Mouse (Mus musculus) R1 (cell line): ENCODE data around the gene Krt15.

Source experiments
- DNase-seq: peaks from one replicate; pipeline ENCODE4 v3.0.0-alpha.2; 2018; ENCODE audit warnings: low read depth, low spot score

Gene Krt15

DNA sequence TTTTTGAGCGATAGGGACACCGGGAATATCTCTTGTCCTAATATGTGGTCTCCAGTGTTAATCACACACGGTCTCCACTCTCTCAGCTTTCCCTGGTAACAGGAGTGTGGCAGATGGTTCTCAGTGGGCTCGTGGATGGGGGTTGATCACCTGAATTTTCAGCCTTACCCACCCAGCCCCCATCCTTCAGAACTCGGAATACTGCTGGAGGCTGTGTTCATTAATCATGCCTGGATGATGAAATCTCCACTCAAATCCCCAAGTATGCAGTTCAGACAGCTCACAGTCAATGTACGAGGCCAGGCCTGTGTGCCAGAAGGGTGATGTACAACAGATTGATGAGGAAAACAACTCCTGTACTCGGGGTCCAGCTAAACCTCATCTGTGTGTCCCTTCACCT lies 10.8 kb downstream of the Krt15 start:
- DNase-seq = no peak

DNA sequence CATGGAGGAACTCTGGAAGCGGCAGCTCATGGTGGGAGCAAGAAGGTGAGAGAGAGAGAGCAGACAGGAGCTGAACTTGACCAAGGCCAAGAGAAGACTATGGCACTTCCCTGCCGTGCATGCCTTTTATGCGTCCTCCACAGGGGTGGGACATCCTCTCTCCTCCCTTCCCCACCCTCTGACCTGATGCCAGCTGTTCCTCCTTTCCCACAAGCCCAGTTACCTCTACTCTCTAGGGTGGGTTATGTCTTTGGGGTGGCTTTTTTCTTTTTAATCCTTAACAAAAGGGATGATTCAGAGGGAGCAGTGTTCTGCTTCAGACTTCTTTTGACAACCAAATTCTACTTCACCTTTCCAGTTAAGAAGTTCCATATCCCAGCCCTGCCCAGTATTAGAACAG lies 14.3 kb downstream of the Krt15 start, which contains the start of gene Krt13:
Krt13 (minus strand) TSS at position 101 of the 400 bp plus-strand sequence.
- DNase-seq = no peak

DNA sequence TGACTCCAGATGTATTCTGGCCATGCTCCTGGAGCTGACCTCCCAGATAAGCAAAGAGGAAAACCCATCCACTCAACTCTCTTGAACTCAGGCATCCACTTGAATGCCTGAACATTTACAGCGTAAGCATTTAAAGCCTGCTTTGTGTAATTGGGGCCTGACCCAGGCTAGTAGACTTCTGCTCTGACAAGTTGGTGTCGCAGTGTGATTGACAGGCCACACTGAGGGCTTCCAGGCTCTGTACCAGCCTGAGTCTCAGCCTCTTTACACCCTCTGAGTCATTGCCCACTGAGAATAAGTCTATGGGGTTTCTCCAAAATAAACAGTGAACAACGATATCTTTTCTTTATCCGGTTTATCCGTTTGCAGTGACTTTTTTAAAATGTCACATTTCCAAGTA lies 15.4 kb downstream of the Krt15 start:
- no peak for DNase-seq

DNA sequence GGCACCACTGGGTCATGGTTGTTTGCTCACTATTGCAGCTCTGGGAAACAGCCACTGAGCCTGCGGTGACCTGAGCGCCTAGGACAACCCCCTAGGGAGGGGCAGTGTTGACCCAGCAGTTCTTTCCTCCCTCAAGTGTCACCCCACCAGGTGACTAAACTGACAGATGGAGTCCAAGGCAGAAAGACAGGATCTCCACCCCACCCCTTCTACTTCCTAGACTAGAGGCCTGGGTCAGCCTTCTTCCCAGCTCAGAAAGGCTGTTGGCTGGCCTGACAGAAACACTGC lies 22.0 kb downstream of the Krt15 start:
- no peak for DNase-seq

DNA sequence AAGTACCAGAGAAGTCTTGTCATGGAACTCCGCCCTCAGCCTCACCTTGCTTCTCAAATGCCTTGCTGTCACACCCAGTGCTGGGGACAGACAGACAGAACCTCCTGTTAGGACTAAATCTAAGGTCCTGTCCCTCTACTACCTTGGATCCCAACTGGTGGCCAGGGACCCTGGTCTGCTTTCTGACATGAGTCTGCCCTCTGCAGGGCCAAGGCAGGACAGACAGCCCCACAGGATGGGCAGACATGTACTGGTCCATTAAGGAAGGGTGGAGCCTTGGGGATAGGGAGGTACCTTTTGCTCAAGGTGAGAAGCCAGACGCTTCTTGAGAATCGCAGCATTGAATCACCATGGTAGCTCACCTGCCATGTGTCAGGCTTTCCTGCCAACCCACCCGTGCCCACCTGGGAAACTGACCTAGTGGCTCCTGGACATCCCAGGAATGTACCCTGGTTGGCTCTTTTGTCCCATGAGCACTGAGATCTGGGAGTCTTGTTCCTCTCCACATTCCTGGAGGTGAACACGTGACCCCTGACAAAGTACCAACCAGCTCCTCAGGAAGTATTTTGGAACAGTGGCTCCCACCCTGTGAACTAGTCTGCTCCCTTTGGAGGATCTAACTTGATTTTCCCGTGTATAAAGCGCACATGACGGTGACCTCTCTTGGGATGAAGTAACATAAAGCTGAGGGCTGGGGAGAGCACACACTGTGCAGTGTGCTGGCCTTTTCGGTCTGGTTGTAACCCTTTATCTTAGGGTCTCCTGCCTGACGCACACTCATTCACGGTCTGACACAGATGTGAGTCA lies 22.6 kb downstream of the Krt15 start:
- no peak for DNase-seq

DNA sequence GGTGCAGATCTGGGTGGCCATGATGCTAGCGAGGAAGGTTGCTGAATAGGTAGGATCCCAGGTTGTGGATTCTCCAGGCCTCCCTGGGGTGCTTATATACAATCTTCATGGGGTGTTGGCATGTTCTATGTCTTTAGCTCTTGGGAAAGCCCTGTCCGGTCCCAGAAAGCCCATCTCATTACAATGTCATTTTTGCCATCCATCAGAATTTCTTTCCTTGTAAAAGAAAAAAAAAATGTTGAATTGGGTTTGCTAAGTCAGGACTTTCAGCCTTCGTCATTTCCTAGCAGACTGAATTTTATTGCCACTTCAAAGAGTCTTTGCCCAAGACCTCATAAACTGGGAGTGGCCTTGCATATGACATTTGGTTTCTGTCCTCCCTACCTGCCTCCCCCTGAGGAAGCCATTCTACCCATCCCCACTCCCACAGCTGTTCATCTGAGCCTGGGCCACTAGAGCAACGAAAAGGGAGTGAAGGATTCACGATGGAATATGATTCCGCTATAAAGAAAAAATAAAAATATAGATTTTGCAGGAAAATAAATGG lies 30.1 kb downstream of the Krt15 start, which contains the start of gene Krt36:
Krt36 (minus strand) TSS at position 51 of the 547 bp plus-strand sequence.
- no peak for DNase-seq

DNA sequence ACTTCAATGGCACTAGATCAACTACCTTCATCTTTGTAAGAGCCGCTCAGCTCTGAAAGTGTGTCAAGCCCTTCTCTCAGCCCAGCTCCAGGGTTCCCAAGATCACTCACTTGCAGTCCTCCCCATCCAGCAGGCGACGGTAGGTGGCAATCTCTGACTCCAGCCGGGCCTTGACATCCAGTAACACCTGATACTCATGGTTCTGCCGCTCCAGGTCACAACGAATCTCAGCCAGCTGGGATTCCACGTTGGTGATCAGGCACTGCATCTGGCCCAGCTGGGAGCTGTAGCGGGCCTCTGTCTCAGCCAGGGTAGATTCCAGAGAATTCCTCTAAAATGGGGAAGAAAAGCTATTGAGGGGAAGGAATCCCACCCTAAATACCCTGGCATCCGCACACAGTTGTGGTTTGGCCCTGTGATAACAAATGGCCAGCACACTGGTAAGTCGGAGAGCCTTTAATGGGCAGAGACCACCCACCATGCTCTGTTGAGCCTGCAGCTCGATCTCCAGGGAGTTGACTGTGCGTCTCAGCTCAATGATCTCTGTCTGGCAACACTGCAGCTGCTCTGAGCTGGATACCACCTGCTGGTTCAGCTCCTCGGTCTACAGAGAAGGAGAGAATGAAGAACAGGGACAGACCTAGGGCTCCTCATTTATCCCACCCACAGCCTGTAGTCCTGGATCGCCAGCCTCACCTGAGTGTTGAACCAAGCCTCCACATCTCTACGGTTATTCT lies 32.9 kb downstream of the Krt15 start:
- DNase-seq = no peak

DNA sequence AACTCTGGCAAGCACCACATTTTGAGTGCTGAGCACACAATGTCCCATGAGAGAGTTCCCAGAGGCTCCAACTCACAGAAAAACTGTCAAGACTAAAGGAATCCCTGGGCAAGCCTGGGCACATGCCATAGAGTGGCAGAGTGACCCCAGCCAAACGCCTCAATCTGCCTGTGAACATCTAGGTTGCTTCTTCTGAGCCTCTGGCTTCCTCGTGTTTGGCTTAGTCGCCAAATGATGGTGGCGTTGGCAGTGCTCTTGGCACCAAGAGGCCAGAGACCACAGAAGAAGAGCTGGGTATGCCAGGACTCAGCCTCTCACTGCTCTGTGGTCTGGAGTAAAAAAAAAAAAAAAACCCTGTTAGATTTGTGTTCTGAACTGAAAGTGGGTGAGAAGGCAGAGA lies 35.3 kb downstream of the Krt15 start:
- no peak for DNase-seq

DNA sequence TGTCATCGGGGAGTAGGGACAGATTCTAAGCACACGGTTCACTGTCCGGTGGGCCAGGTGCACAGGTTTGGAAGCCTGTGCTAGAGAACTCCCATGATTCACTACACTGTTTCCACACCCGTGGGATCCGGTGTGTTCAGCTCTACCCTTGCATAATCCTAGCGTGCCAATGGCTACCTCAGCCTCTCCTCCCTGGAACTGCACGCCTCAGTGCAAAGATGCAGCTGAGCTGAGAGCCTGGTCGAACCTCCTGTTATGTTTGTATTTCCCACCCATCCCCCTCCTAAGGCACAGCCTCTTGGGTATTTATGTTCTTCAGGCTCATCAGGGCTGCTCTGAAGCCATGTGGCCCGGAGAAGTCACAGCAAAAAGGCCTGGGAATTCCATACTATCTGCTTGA lies 37.9 kb downstream of the Krt15 start:
- no peak for DNase-seq

DNA sequence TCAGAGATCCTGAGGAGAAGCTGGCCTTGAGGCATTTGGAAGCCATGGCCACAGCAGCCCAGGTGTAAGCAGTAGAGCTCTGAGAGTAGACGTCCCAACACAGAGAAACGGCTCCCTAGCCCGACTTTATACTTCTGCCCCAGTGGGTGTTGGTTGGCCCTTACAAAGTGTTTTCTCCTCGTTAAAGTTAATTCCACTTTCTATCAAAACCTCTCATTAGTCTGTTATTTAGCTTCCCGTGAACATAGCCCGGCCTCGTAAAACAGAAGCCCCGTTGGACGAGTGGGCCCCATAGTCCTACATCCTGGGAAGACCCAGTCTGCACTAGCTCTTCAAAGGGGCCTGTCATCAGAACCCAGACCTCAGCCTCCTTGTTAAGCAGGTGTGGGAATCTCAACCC lies 39.6 kb downstream of the Krt15 start, which contains the start of gene Krt35:
Krt35 (minus strand) TSS at position 101 of the 400 bp plus-strand sequence.
- no peak for DNase-seq

DNA sequence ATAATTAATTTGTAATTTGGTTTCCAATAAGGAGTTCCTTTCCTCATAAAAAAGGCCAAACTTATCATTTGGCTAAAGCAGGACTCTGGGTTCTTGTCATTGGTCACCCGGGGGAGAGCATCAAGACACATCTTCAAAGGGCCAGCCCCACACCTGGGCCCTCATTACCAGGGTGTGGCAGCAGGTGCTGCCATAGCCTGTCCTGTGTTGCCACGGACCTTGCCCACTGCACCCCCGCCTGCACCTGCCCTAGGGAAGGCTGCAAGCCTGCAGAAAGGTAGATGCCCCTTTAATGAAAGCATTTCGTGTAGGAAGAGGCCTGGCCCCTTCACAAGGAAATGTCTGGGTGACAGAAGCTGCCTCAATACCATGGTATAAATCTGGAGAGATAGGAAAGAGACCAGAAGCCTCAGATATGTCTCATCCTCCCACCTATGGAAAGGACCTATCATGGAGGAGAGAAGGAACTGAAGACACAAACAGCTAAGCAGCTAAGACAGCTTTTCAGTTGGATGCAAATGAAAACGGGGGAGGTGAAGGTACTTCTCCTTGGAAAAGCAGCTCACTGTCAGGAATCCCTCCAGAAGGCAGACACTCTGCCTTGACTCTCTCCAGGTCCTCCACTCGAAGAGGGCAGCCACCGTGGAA lies 47.2 kb downstream of the Krt15 start:
- no peak for DNase-seq

DNA sequence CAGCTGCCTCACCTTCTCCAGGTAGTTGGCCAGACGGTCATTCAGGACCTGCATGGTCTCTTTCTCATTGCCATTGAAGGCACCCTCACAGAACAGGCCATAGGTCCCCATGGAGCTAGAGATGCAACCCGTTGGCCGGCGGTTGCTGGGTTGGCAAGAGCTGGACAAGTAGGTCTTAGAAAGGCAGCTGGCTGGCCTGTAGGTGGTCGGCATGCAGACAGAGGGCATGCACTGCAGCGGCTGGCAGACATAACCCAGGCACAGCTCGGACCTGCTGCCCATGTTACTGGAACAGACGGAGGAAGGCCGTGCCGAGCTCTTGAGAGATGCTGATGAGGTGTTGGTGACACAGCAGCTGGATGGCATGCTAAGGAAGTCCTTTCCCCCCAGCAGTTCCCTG lies 47.9 kb downstream of the Krt15 start, which contains the start of gene Krt32:
Krt32 (minus strand) TSS at position 366 of the 400 bp plus-strand sequence.
- DNase-seq = no peak
